Mouse (Mus musculus): Measurements from ENCODE around the gene Tenm2.
A peak's percentile ranks its signal among the peaks of the same experiment; 100 is the strongest.

The Tenm2 gene

DNA sequence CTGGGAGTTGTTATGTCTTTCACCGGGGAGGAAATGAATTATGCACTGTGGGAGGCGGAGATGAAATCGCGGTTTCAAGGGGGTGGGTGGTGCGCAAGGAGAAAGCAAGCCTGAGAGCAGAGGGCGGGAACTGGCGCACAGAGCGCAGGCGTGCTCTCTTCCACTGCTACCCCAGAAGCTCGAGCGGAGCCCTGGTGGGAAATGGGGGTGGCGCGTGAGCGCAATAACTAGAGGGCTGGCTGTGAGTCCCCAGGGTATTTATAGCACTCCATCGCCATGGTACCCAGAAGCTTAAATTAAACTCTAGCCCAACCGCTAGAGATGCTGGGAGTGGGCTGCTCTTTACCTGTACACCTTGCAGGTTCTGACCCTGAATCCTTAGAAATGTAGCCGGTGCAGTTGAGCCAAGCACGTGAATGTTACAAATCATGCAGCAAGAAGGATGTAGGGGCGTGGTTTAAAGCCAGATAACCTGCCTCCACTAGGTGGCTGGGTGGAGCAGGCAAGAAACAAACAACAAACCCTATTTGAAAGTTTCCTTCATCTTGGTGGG is 1249.8 kb downstream of the Tenm2 start:
- DNase-seq (ENCODE audit: low spot score), result peak; percentile 65

GRCm38 (mm10) chr11:35982734-35983133 is 1253.0 kb downstream of the Tenm2 start:
- no peak for DNase-seq (ENCODE audit: low spot score)

DNA sequence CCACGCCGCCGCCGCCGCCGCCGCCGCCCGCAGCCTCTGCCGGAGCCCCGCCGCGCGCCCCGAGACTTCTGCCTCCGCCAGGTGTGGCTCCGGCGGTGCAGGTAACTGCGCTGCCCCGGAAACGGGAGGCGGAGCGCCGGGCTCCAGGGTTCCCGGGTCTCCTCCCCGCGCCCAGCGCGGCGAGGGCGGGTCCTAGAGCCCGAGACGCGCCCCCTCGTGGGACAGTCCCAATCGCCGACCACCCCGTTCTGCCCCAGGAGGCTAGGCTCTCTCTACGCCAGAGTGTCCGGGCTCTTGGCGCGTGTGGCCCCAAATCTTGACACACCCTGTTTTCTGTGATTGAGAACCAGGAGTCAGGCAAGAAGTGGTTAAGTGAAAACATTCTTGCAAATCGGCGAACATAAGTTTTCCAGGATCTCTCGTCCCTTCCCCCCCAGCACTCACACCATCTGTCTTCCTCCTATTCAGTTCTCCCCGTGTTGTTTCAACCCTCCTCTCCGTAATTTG is 1255.3 kb downstream of the Tenm2 start, which contains the start of gene Wwc1:
Wwc1 (minus strand) TSS at position 117 of the 507 bp plus-strand sequence.
- peak; percentile 9 for DNase-seq (ENCODE audit: low spot score)

DNA sequence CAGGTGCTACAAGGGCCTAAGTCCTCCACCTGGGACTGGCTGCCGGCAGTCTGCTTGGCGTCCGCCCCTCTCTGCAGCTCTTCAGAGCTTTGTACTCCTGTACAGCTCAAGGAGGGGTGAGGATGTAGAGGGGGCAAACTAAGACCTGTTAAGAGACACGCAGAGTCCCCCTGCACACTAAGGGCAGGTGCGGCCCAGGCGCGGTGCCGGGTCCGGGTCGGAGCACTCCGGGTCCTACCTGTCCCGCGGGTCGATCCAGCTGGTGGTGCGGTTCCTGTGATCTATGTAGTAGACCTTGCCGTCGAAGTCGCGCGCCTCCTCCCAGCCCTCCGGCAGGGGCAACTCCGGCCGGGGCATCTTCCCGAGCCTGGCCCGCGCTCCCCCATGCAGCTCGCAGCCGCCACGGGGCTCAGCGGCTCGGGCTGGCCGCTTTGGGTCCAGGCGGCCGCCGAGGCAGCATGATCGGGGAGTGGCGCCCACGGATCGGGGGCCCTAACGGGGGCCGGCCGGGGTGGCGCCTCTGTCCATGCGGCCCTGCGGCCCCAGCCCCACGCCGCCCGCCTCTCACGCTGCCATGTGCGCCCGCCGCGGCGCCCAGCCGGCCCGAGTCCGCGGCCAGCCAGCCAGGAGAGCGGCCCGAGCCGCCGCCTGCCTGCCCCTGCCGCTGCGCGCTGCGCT is 1255.9 kb downstream of the Tenm2 start:
- DNase-seq (ENCODE audit: low spot score), result no peak

DNA sequence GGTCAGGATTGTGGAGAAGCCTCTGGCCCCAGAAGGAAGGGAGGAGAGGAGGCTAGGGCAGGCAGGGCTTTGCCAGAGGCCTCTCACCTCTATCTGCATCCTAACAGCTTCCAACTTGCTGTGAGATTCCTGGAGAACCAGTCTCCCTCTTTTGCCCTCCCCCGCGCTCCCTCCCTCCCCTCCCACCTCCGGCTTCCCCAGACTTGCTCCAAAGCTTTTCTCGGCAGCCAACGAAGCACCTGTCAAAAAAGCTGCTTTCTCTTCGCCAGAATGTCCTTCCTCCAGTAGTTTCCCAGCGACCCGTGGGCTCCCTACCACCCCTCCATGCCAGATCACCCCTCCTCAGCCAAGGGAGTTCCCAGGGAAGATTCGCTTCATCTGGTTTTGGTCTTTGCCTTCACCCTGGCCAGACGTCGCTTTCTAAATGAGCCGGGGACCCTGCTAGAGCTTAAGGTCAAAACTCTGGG is 1256.5 kb downstream of the Tenm2 start:
- DNase-seq (ENCODE audit: low spot score), result no peak

- DNase-seq (ENCODE audit: low spot score), result no peak
Observed at GRCm38 (mm10) chr11:35977796-35978195, 1258.0 kb downstream of the Tenm2 start.

DNA sequence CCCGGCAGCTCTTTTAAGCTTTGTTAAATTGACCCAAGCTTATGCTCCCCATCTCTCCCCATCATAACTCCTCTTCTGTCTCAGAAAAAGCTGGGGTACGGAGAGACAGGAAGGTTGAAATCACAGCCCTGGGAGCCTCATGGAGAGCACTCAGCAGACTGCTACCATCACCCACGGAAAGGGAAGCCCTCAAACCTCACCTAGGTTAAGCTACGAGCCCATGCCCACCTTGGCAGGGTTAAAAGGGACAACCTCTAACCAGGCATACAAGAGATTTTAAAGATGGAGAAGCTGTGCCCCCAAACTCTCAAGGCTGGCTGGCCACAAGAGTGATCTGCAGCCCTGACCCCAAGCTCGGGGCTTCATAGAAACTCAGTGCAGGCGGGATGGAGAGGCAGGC is 1258.7 kb downstream of the Tenm2 start:
- DNase-seq (ENCODE audit: low spot score), result no peak

- no peak for DNase-seq (ENCODE audit: low spot score)
Observed at GRCm38 (mm10) chr11:35976482-35976881, 1259.3 kb downstream of the Tenm2 start.

DNA sequence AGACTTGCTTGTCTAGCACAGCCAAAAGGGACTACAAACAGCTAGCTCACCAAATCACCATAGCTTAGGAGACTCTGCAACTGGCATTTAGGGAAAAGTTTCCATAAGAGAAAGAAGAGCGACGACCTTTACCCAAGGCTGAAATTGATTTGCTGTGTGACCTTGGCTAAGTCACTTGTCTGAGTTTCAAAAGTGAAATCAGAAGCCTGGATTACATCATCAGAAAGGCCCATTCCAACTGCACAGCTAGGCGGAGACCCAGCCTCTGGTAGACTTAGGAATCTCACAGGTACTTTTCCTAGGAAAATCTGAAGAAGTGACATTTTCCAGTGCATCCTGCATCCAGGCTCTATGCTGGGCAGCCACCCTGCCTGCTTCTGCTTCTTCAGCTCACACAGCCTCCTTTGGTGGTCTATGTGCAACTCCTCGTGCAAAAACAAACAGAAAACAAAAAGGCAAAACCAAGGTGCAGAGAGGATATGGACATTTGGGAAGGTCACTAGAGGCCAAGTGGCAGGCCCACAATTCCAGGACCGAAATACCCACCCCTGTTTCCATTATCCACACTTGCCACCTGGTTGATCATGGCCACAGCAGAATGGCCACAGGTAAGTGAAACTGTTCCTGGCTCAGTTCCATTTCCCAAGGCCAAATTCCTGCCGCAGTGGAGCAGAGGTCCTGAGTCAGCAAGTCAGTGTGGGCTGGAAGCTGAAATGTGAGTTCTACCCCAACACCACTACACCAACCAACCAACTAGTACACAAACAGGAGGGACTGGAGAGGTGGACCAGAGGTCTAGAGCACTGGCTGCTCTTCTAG is 1260.9 kb downstream of the Tenm2 start:
- DNase-seq (ENCODE audit: low spot score), result no peak

DNA sequence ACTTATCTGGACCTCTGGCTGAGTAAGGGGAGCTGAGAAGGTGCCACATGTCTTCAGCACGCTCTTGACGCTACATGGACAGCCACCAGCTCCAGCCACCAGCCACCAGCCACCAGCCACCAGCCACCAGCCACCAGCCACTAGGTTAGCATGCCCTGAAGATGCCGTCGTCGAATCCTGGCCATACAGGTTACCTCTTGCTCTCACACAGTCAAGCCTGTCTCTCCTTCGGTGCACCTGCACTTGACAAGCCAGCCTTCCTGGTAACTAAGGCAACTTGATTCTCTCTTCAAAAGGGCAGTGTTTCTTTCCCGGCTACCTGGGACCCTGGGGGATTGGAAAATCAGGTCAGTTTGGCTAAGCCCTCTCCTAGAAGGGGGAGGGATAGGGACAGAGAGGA is 1262.6 kb downstream of the Tenm2 start:
- DNase-seq (ENCODE audit: low spot score), result no peak

DNA sequence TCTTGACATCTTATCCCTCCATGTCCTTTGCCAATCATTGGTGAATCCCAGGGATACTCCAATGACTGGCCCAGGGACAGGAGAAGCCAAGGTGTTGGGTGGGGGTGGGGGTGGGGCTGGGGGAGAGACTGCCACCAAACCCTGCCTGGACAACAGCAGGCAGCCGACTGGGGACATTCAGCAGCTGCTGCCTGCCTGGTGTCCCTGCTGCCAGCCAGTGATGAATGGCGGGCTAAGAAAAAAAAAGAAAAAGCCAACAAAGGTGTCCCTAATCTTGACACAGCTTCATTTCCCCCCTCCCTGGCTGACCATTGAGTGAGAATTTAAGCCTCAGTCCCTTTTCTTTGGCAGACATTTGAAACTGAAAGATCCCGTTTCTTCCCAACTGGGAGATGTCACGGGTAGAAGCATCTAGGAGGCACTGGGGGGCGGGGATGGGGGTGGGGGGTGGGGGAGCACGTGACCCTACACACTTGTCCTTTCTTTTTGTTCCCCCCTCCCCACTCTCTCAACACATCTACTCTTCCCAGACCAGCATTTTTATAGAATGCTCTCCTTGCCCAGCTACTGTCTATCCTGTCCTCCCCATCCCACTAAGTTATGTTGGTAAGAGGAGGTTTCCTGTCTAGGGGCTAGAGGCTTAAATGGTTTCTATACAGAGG is 1263.4 kb downstream of the Tenm2 start:
- DNase-seq (ENCODE audit: low spot score), result no peak

DNA sequence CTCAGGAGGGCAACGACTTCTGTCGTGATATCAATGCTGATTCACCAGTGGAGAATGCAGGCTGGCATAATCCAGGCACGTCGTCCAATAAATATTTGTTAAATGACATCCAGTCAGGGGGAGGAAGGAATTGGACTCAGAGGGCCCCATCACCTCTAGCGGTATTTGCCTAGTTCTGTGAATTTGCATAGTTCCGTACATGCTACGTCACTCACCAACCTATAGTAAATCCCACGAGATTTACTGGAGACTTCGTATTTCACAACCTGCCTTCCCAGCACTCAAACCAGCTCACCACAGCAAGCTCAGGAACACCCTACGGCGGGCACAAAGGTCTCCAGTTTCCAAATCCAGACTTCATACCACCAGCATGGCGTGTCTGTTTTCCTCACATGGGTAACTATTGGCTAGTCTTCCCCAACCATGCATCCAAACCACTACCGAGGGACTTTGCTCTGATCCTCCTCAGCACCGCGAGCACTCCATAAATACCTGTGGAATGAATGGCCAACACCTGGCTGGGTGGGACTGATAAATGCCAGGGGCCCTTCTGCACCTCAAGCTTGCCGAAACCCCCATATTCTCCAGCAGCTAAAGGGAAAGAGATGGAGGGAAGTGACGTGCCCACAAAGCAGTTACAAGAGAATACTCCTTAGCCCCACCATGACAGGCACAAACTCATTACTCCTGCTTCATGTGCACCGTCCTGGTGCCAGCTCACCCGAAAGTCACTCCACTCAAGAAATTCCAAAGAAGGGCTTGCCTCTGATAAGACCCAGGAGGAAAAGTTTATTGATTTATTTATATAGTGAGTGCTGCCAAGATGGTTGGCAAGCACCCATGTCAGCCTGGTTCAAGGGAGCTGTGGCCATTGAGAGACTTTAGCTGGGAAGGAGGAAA is 1264.7 kb downstream of the Tenm2 start:
- DNase-seq (ENCODE audit: low spot score), result no peak

- no peak for DNase-seq (ENCODE audit: low spot score)
Observed at GRCm38 (mm10) chr11:35968291-35968690, 1267.5 kb downstream of the Tenm2 start.

- DNase-seq (ENCODE audit: low spot score), result no peak
Observed at GRCm38 (mm10) chr11:35963981-35964549, 1271.7 kb downstream of the Tenm2 start.

DNA sequence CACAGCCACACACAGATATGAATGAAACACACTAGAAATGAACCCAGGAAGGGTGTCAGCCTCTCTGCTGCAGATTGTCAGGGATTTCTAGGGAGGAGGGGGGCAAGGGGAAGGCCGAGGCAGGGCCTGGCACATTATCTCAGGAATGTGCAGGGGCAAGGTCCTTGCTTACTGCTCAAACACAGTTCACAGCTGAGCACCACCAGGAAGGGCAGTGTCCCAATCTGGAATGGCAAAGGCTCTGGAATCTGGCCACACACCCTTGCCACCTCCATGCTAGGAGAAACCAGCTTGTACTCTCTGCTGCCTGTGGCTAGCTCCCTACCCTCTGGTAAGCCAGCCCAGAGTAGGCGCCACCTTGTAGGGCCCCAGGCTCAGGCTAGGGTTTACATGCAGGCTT is 1272.2 kb downstream of the Tenm2 start:
- DNase-seq (ENCODE audit: low spot score), result no peak

- DNase-seq (ENCODE audit: low spot score), result no peak
Observed at GRCm38 (mm10) chr11:35962431-35962830, 1273.3 kb downstream of the Tenm2 start.

DNA sequence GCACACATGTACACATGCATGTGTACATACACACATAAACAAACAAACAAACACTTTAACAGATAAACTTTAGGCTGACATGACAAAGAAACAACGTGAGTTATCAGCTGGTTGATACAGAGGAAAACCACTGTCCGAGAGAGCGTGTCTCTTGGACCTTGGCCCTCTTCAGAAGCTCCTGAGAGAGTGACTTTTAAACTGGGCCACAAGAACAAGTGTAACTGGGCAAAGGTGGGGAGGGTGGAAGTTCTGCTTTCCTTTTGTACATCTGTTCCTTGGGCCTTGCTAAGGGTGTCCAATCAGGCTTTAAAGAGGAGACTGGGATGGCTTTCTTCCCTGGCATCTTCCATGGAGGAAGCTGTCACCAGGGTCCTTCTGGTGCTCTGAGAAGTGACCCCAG is 1276.5 kb downstream of the Tenm2 start:
- no peak for DNase-seq (ENCODE audit: low spot score)
